Mouse (Mus musculus): ENCODE results near the gene Usp39. TPM values are rescaled to one million over a fixed set of nuclear protein-coding genes. Genes with fewer than 3 reads are reported as not detected.

The Usp39 gene
- polyA plus RNA-seq, 1 experiment from 2014 or later, result 80.3 TPM

DNA sequence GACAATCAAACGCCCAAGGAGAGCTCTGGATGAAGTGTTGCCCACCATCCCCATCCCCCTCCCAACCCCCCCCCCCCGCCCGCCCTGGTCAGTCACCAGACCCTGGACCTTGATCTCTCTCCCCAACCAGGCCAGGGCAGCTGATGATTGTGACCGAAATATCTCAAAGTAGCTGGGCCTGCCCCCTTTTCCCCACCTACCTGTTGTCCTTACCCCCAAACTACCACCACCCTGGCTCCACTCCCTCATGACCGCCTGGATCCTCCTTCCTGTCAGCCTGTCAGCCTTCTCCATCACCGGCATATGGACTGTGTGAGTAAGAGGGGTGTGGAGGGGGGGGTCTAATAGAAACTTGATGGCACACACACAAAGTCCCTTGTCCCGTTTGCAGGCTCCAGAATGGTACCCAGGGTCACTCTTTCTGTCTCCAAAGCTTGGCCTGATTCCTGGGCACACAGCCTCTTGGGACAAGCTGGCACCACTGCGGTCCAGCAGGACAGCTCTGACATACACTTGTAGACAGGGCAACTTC lies 11.1 kb upstream of the Usp39 start:
- no peak for DNase-seq (ENCODE audit: low spot score)
- Histone ChIP-seq H3K27ac (peak overlapping the region; percentile 83), H3K4me3 (peak overlapping the region; percentile 70), H3K4me1 (replicated peaks) (peaks cover 33% of the 10 kb centered on the region), H3K36me3 (peaks cover 47% of the 10 kb centered on the region), H3K27me3 (ENCODE audit: insufficient read depth, poor library complexity, severe bottlenecking) (peaks cover 8% of the 10 kb centered on the region), H3K9me3 (no peaks in the 10 kb centered on the region)
- 34% methylated on average over 8 of the region's 8 CpGs for WGBS

DNA sequence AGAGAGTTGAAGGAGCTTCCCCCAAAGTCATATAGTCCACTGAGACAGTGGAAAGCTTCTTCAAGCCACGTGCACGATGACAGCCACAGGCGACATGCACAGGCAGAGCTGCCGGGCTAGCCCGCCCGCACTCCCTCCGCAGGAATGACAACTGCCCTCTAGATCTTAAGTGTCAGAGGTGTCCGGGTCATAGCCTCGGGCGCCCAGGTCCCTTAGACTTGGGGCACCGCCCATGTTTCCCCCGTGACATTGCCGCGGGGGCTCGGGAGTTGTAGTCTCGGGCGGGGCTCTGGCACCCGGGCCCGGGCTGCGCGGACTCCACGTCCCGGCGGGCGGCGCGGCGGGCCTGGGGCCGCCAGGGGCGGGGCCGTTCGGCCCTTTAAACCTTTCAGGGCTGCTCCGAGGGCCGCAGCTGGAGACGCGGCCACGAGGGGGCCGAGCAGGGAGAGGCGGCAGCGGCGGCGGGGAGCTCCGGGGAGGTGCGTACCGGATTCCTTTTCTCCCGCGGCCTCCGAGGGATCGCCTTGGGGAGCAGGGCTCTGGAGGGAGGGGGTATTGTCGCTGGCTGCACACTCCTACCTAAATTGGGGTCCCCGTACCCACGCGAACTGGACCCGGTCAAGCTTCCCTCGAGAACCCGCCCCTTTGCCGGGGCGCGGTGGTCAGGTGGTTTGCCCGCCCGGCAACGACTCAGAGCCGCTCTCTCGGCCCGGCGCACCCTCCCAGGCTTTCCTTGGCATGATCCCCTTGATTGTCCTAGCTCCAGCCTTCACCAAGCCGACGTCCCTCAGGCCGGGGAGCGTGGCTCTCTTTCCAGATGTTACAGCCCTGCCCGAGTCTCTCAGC lies 10.3 kb upstream of the Usp39 start, which contains the start of gene Tmem150a:
Gene Tmem150a, plus strand, starts transcription at position 382 of the 846 bp plus-strand sequence.
- peak; percentile 79 for DNase-seq (ENCODE audit: low spot score)
- H3K27ac ChIP-seq, result peak within 1 kb of the TSS; percentile 83
- WGBS, result under 1% methylated on average over 71 of the region's 71 CpGs
- peaks cover 25% of the 10 kb centered on the region for H3K4me1 ChIP-seq (replicated peaks)
- H3K9me3 ChIP-seq, result no peaks in the 10 kb centered on the region
- peak within 1 kb of the TSS; percentile 70 for H3K4me3 ChIP-seq
- peaks cover 8% of the 10 kb centered on the region for H3K27me3 ChIP-seq (ENCODE audit: insufficient read depth, poor library complexity, severe bottlenecking)
- peaks cover 49% of the 10 kb centered on the region for H3K36me3 ChIP-seq

DNA sequence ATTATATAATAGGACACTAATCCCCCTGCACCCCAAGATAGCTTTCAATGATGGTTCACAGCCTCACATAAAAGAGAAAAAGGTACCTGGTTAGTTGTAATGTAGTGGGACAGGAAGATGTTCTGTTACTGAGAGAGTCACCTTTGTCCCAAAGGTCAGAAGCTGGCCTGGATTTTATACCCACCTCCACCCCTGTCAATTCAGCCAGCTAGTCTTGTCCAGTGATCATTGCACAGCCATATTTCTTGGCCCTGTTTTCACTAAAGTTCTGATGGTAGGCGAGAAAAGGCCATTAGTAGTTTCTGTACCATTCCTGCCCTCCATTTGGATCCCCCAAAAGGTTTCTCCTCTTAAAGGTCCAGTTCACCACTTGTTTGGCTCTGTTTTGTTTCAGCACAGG lies 9.0 kb upstream of the Usp39 start:
- Histone ChIP-seq H3K36me3 (peaks cover 49% of the 10 kb centered on the region), H3K9me3 (no peaks in the 10 kb centered on the region)
- no peak for DNase-seq (ENCODE audit: low spot score)

DNA sequence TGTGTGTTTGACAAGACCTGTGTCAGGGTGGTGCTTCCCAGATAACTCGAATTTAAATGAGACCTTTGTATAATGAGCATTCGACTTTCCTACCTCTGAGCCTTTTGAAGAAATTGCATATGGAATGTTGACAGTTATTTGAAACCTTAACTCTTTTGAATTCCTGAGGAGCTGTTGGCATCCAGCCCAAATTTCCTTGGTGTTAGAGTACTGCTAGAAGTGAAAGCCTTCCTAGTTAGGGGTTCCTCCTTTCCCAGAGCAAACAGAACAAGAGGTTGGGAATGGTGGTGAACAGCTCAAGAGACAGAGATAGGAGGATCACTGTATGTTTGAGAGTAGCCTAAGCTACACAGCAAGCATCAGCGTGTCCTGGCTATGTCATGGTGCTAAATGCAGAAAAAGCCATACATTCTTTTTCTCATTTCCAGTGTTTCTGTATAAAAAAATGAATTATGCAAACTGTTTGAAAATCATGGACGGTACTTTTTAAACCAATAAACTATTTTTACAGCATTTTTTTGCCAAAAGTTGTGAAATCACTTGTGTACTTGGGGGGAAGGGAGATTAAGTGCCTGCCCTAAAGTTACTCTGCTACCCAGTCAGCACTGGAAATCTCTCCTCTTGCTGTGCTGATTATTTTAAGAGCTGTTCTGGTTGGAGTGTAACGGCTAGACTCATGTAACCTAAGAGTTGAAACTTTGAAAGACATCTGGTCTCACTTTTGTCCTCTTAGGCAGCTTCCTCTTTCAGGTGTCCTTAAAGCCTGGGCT lies 7.8 kb upstream of the Usp39 start:
- H3K4me3 ChIP-seq, result no peak overlapping the region
- peaks cover 8% of the 10 kb centered on the region for H3K27me3 ChIP-seq (ENCODE audit: insufficient read depth, poor library complexity, severe bottlenecking)
- H3K4me1 ChIP-seq (replicated peaks), result peaks cover 35% of the 10 kb centered on the region
- 78% methylated on average over 5 of the region's 5 CpGs for WGBS
- no peaks in the 10 kb centered on the region for H3K9me3 ChIP-seq
- no peak for DNase-seq (ENCODE audit: low spot score)
- no peak overlapping the region for H3K27ac ChIP-seq
- peaks cover 45% of the 10 kb centered on the region for H3K36me3 ChIP-seq

More for the DNA sequence above, 9.0 kb upstream of the Usp39 start:
- Histone ChIP-seq H3K4me3 (no peak overlapping the region), H3K27ac (no peak overlapping the region), H3K27me3 (ENCODE audit: insufficient read depth, poor library complexity, severe bottlenecking) (peaks cover 8% of the 10 kb centered on the region), H3K4me1 (replicated peaks) (peaks cover 23% of the 10 kb centered on the region)
- WGBS, result 59% methylated on average over 1 of the region's 1 CpGs

DNA sequence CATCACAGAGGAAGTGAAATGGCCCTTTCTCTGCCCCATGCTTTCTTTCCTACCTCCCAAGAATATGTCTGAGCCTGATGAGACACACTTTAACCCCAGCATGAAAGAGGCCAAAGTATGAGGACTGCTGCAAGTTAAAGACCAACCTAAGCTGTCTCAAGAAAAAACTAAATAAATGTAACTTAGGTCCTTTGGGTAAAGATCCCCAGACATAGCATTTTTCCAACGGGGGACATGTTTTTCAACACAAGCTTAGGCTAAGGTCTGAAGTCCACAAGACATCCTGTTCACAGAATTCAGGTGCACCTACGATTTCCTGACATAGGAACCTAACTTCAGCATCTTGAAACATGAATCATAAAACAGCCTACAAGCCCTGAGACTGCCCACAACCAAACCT lies 5.2 kb upstream of the Usp39 start:
- no peak for DNase-seq (ENCODE audit: low spot score)
- Histone ChIP-seq H3K27me3 (ENCODE audit: insufficient read depth, poor library complexity, severe bottlenecking) (no peaks in the 10 kb centered on the region), H3K9me3 (no peaks in the 10 kb centered on the region), H3K36me3 (peaks cover 34% of the 10 kb centered on the region), H3K4me1 (replicated peaks) (peaks cover 42% of the 10 kb centered on the region), H3K4me3 (no peak overlapping the region), H3K27ac (no peak overlapping the region)
- WGBS, result 90% methylated on average over 2 of the region's 2 CpGs

DNA sequence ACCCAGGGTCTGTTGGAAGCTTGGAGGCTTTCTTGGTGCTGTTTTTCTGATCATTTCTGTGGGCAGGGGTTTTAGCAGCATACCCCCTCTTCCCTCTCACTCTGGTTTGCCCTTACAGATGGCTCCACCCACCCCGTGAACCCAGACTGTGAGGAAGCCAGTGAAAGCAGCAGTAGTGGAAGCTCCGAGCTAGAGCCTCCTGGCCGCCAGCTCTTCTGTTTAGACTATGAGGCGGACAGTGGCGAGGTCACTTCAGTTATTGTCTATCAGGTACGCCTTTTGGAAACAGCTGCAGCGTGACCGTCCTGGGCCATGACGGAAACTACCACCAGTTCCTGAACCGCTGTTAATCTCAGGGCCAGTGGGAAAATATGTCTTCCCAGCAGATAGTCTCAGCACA lies 3.4 kb upstream of the Usp39 start:
- Histone ChIP-seq H3K4me1 (replicated peaks) (peaks cover 45% of the 10 kb centered on the region), H3K36me3 (peaks cover 34% of the 10 kb centered on the region), H3K9me3 (no peaks in the 10 kb centered on the region), H3K4me3 (peak overlapping the region; percentile 99), H3K27ac (0 out of 2 replicates have a peak overlapping the region, but pooled peaks have one; percentile 97), H3K27me3 (ENCODE audit: insufficient read depth, poor library complexity, severe bottlenecking) (no peaks in the 10 kb centered on the region)
- 79% methylated on average over 10 of the region's 10 CpGs for WGBS
- DNase-seq (ENCODE audit: low spot score), result no peak

DNA sequence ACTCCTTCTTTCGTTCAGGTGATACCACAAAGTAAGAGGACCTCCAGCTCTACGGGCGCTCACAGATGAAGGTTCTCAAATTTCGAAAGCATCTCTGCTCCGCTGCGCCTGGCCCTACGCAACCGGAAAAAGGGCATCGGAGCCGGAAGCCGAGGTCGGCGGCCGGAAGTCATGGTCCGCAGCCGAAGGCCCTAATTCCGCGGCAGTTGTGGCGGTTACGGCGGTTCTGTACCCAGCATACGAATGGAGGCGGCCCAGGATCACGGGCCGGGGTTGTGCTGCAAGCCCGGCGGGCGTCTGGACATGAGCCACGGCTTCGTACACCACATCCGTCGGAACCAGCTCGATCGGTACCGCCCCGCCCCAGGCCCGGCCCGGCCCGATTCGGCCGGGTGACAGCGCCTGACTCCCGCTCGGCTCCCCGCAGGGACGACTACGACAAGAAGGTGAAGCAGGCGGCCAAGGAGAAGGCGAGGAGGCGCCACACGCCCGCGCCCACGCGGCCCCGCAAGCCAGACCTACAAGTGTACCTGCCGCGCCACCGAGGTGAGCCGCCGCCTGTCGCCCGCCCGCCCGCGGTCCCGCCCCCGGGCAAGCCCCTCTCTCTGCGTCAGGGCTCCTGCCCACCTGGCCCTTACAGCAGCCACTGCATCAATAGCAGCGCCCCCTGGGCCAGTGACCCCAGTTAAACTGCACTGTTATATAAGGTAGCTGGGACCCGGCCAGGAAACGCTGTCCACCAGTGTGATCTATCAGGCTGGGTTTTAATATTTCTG lies 2.4 kb upstream of the Usp39 start, which contains the start of gene 0610030E20Rik:
Gene 0610030E20Rik, plus strand, starts transcription at position 152 of the 776 bp plus-strand sequence.
- DNase-seq (ENCODE audit: low spot score), result peak; percentile 82
- Histone ChIP-seq H3K9me3 (no peaks in the 10 kb centered on the region), H3K4me1 (replicated peaks) (peaks cover 47% of the 10 kb centered on the region), H3K27ac (peak within 1 kb of the TSS; percentile 97), H3K27me3 (ENCODE audit: insufficient read depth, poor library complexity, severe bottlenecking) (no peaks in the 10 kb centered on the region), H3K36me3 (peaks cover 38% of the 10 kb centered on the region), H3K4me3 (peak within 1 kb of the TSS; percentile 99)
- under 1% methylated on average over 72 of the region's 72 CpGs for WGBS

DNA sequence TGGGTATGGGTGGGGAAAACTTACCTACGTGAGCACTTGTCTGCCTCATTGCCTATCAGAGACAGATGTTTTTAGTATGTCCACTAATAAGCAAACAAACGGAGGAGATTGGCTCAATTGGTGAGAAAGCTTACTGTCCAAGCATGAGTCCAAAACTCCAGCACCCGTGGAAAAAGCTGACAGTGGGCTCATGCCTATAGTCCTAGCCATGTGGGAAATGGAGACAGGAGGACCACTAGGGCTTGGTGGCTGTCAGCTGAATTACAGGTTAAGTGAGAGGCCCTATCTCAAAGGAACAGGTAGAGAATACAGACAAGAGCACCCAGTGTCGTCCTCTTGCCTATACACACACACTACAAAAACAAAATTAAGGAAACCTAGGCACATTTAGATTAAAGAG lies 1.3 kb upstream of the Usp39 start:
- Histone ChIP-seq H3K27ac (no peak overlapping the region), H3K27me3 (ENCODE audit: insufficient read depth, poor library complexity, severe bottlenecking) (no peaks in the 10 kb centered on the region), H3K9me3 (no peaks in the 10 kb centered on the region), H3K36me3 (peaks cover 40% of the 10 kb centered on the region), H3K4me3 (peak overlapping the region; percentile 99; the same call in 1 of the 2 replicates), H3K4me1 (replicated peaks) (peaks cover 47% of the 10 kb centered on the region)
- WGBS, result 84% methylated on average over 4 of the region's 4 CpGs
- no peak for DNase-seq (ENCODE audit: low spot score)

DNA sequence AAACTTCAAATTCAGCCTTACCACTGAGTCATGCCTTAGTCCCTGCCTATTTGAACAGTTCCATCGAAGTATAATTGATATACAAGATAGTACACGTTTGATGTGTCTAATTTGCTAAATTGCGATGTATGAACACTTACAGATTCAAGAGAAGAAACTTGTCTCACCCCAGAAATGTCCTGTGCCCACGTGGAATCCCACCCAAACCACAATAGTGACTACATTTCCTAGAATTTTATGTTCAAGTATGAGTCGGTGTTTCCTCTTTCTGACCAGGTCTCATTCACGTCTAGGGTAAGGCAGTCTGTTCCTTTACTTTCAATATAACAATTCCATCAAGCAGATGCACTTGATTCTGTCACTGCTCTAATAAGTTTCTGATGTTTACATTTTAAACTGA lies 649 bp upstream of the Usp39 start:
- peak overlapping the region; percentile 95 for H3K27ac ChIP-seq
- 52% methylated on average over 6 of the region's 6 CpGs for WGBS

DNA sequence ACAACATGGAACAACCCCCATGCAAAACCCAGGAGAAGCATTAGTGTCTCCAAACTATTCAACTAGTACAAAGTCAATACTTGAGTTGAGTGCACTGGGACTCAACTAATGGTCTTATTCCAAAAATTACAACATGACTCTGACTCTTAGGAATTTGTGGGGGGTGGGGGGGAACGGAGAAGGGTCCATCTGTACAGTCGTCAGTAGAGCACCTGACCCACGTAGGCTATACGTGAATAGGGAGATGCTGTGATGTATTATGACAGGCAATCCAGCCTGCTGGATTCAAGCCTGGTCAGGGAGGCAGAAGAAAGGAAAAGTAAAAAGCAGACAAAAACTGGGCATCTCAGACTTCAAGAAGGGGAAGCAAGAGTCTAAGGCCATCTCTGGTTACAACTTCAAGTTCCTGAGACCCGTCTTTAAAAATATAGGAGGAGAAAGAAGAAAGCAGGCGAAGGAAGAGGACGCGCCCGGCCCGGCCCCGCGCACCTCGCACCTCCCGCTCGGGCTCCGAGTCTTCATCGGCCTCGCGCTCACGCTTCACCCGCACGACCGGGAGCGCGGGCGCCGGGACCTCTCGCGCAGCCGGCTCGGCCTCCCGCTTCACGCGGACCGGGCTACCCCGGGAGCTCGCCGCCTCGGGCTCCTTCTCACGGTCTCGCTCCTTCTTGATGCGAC lies 449 bp downstream of the Usp39 start:
- no peak for DNase-seq (ENCODE audit: low spot score)
- Histone ChIP-seq H3K27ac (peak overlapping the region; percentile 95), H3K9me3 (no peaks in the 10 kb centered on the region), H3K4me1 (replicated peaks) (peaks cover 53% of the 10 kb centered on the region), H3K27me3 (ENCODE audit: insufficient read depth, poor library complexity, severe bottlenecking) (no peaks in the 10 kb centered on the region), H3K4me3 (peak overlapping the region; percentile 92), H3K36me3 (peaks cover 40% of the 10 kb centered on the region)
- under 1% methylated on average over 42 of the region's 42 CpGs for WGBS

More for the DNA sequence above, 649 bp upstream of the Usp39 start:
- Histone ChIP-seq H3K27me3 (ENCODE audit: insufficient read depth, poor library complexity, severe bottlenecking) (no peaks in the 10 kb centered on the region), H3K36me3 (peaks cover 40% of the 10 kb centered on the region), H3K9me3 (no peaks in the 10 kb centered on the region), H3K4me1 (replicated peaks) (peaks cover 50% of the 10 kb centered on the region), H3K4me3 (peak overlapping the region; percentile 92)
- DNase-seq (ENCODE audit: low spot score), result no peak

DNA sequence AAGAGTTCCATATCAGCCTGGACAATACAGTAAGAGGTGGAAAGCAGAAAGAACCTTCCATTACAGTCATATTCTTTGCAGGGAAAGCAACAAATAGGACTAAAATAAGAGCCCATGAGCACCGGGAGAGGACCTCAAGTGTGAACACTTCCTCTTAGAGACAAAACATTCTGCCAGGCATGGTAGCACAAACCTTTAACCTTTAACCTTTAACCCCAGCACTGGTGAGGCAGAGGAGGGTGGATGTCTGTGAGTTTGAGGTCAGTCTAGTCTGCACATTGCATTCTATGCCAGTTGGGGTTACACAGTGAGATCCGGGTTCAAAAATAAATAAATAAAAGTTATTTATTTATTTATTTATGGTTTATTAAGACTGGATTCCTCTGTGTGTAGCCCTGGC lies 4.5 kb downstream of the Usp39 start:
- Histone ChIP-seq H3K4me1 (replicated peaks) (peaks cover 24% of the 10 kb centered on the region), H3K9me3 (no peaks in the 10 kb centered on the region), H3K27me3 (ENCODE audit: insufficient read depth, poor library complexity, severe bottlenecking) (no peaks in the 10 kb centered on the region), H3K36me3 (peaks cover 68% of the 10 kb centered on the region), H3K4me3 (no peak overlapping the region), H3K27ac (no peak overlapping the region)
- 54% methylated on average over 2 of the region's 2 CpGs for WGBS
- DNase-seq (ENCODE audit: low spot score), result no peak

DNA sequence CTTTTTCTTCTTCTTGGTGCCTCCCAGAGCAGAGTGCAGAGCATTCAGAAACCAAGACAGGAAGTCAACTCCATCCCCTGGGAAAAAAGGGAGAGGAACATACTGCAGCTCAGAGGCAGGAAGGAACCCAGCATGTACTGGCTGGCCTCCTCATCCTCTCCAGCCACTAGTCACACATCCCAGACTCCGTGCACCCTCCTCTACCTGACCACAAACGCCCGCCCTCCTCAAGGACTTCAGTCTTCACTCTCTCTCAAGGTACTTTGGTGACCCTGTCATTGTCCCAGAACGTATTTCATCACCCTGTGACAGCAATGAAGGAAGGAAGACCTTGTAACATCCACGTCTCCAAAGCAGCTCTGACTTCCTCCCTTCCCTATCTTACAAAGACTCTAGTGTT lies 11.9 kb downstream of the Usp39 start:
- peaks cover 100% of the 10 kb centered on the region for H3K36me3 ChIP-seq
- no peak for DNase-seq (ENCODE audit: low spot score)
- no peaks in the 10 kb centered on the region for H3K27me3 ChIP-seq (ENCODE audit: insufficient read depth, poor library complexity, severe bottlenecking)
- 86% methylated on average over 5 of the region's 5 CpGs for WGBS
- H3K4me1 ChIP-seq (replicated peaks), result no peaks in the 10 kb centered on the region
- H3K9me3 ChIP-seq, result no peaks in the 10 kb centered on the region
- no peak overlapping the region for H3K4me3 ChIP-seq
- no peak overlapping the region for H3K27ac ChIP-seq

All from hindbrain, embryonic 10.5 days (tissue).